Mouse (Mus musculus) mesoderm, embryonic 11.5 days (tissue): ENCODE measurements around the gene Tm9sf3.

Experiments used
- DNase-seq: peaks from one replicate; pipeline ENCODE4 v3.0.0-alpha.2; 2012; ENCODE audit warnings: low read depth, low spot score

Tm9sf3 gene

DNA sequence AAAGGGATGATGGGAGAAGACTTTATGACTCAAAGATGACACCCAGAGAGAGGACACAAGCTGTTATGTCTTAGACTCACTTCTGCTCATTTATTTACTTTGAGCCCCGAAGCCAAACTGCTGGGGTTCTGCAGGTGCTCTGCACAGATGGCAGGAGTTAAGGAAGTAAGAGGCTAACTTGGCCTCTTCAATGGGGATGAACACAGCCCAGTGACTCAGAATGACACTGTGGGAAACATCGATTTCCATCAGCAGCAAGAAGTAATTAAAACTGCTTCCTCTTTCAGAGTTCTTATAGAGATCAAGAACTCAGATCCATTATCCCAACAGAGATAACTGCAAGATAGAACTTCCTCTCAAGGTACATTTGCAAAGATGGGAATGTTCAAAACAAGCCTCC is 86.9 kb downstream of the Tm9sf3 start:
- DNase-seq = no peak

DNA sequence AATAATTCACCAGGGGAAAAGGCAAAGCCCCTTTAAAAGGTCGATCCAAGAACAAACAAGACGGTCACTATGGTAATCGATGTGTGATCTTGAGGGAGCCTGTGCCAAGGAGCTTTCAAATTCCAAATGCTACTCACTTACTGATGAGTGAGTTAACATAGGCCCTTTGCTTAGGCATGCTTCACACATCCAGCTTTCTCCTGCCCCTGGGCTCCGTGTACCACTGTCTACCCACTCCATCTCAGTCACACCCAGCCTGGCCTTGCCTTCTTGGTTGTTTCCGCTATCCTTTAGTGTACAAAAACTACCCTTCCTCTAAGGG is 97.9 kb downstream of the Tm9sf3 start:
- no peak for DNase-seq

DNA sequence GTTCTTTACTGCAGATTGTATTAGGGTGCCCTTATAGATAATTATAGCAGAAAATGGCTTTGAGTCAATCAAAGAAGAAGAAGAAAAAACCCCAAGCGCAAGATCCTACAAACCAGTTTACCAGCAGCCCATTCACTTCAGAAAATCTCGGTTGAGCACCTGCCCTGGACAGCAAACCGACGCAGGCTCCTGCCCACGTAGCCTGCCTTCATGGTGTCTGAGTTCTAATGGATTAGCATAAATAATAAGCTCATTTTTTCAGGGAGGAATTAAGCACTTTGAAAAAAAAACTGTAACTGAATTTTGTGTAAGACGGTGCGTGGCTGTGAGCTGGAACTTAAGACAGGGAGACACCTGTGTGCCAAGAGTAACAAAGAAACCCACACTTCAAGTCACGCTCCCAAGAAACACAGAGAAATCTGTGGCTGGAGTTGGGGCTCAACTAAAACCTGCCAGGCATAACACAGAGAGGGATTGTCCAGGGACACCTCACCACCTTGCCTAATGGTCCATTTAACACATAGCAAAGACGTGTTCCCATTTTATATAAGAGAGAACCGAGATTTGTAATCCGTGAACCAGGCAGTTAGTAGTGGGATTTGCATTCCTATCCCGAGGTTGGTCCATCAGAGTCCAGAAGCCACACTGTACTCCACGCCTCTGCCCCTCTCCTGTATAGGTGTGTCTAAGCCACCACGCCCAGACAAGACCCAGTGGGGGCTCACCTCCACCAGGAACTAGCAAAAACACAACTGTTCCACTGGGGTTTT is 98.5 kb downstream of the Tm9sf3 start:
- DNase-seq = no peak

DNA sequence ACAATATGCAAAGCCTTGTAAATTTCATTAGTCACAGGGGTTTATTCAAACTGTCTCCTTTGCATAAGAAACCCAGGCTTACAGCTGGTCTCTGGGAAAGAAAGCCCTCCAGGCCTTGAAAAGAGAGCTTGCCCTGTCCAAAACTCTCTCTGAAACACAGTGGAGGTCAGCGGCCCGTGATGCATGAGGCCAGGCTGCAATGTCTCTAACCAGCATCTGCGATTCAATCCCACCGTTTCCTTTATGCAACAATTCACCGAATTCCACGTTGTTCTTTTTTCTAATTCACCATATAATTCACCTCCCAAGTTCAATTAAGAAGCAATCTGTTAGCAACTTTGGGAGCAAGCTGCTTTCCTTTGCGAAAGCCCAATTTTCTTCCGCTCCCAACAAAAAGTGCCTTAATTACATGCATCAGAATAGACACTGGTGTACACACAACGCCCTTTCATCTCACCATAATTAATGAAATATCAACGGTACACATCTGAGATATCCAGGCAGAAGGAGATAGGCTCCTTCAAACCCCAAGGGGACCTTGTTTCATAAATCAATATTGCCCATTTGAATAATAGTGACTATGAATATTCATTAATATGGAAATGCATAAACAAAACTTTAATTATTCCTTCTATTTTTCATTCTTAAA is 99.2 kb downstream of the Tm9sf3 start:
- peak; percentile 33 for DNase-seq
